In the genomic region with DNA sequence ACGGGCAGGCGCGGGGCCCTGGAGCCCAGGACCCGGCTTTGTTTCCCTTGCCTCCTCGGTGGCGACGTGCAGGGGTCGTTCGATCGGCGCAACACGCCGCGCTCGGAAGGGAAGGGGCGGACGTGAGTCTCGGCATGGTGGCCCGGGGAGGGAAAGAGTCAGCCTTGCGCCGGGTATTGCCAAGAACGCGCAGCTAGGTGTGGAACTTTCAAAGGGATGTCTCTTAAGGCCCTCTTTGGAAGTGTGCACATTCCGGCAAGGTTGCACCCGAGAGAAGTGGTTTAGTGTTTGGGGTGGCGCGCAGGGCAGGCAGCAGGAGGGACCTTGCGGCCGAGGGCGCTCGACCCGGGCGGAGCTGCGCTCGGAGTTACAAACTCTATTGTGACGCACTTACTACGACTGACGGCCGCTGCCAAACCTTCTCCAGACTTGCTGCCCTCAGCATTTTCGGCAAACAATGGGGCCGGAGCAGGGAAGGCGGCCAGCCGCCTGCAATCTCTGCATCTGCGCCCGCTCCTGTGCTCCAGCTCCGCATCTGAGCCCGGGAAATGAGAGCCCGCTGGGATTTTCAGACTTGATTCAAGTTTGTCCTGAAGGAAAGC, we compare ENCODE assay signal across 8 mouse cellular contexts. TPM values are rescaled to one million over a fixed set of nuclear protein-coding genes. Genes with fewer than 3 reads are reported as not detected.
A peak's percentile ranks its signal among the peaks of the same experiment; 100 is the strongest.
DNase-seq lines count a peak whose midpoint lies in the region; ATAC-seq and TF ChIP-seq lines count a peak whose summit lies in the region.

No protein-coding gene starts in this region.

- TF ChIP-seq CTCF in ES-Bruce4 (IDR thresholded peaks at IDR 0.05; ENCODE audit: low read depth, low read length), result no peak

- WGBS in heart, embryonic 15.5 days, result under 1% methylated on average over 48 of the region's 48 CpGs
- under 1% methylated on average over 48 of the region's 48 CpGs for WGBS in liver, embryonic 16.5 days (ENCODE audit: insufficient replicate concordance)
- WGBS in neural tube, embryonic 11.5 days, result under 1% methylated on average over 48 of the region's 48 CpGs

- peak; percentile 36 for ATAC-seq in heart, embryonic 15.5 days (replicated peaks; ENCODE audit: insufficient number of reproducible peaks, insufficient read depth, low FRiP score, low read depth)
- ATAC-seq in liver, embryonic 16.5 days (ENCODE audit: low read depth), result peak; percentile 10; the same call in 1 of the 2 replicates
- peak; percentile 27 for ATAC-seq in neural tube, embryonic 11.5 days (ENCODE audit: insufficient read depth, low FRiP score, low TSS enrichment)

- H3K27me3 ChIP-seq in ES-Bruce4 (ENCODE audit: control insufficient read depth, insufficient read depth, low read length, poor library complexity, severe bottlenecking), result no peaks in the 10 kb centered on the region
- peaks cover 18% of the 10 kb centered on the region; the same call in 1 of the 2 replicates for H3K27me3 ChIP-seq in heart, embryonic 15.5 days
- H3K27me3 ChIP-seq in liver, embryonic 16.5 days (ENCODE audit: control insufficient read depth, insufficient read depth, low read depth, low read length), result peaks cover 34% of the 10 kb centered on the region
- H3K27me3 ChIP-seq in neural tube, embryonic 11.5 days (ENCODE audit: control insufficient read depth, insufficient read depth, low read length), result peaks cover 23% of the 10 kb centered on the region

- peaks cover 30% of the 10 kb centered on the region for H3K36me3 ChIP-seq in ES-Bruce4 (ENCODE audit: control insufficient read depth, insufficient read depth, low read length, poor library complexity, severe bottlenecking)
- peaks cover 23% of the 10 kb centered on the region for H3K36me3 ChIP-seq in heart, embryonic 15.5 days
- H3K36me3 ChIP-seq in liver, embryonic 16.5 days (ENCODE audit: control insufficient read depth, insufficient read depth), result peaks cover 10% of the 10 kb centered on the region
- peaks cover 5% of the 10 kb centered on the region for H3K36me3 ChIP-seq in neural tube, embryonic 11.5 days (ENCODE audit: control insufficient read depth, insufficient read depth, low read length)

- peak; percentile 64 for DNase-seq in fibroblast of lung, adult 2 months (ENCODE audit: low read depth)
- DNase-seq in kidney, postnatal 10 days, result peak; percentile 88
- DNase-seq in neural tube, embryonic 11.5 days (ENCODE audit: low spot score), result peak; percentile 84
- peak; percentile 78 for DNase-seq in testis, postnatal 14 days (ENCODE audit: low spot score)

- H3K27ac ChIP-seq in ES-Bruce4 (ENCODE audit: insufficient read depth, low read length), result peak overlapping the region; percentile 20
- peak overlapping the region; percentile 53 for H3K27ac ChIP-seq in brown adipose tissue, adult 24 weeks (replicated peaks; ENCODE audit: low read depth, low read length)
- peak overlapping the region; percentile 92 for H3K27ac ChIP-seq in heart, embryonic 15.5 days
- H3K27ac ChIP-seq in liver, embryonic 16.5 days (ENCODE audit: low read length), result peak overlapping the region; percentile 74
- peak overlapping the region; percentile 85 for H3K27ac ChIP-seq in neural tube, embryonic 11.5 days (ENCODE audit: low read depth, low read length)

- H3K4me3 ChIP-seq in ES-Bruce4 (ENCODE audit: low read depth, low read length), result peak overlapping the region; percentile 68
- H3K4me3 ChIP-seq in brown adipose tissue, adult 24 weeks (ENCODE audit: insufficient read depth, low read depth, low read length), result peak overlapping the region; percentile 81
- H3K4me3 ChIP-seq in heart, embryonic 15.5 days, result peak overlapping the region; percentile 61
- H3K4me3 ChIP-seq in liver, embryonic 16.5 days (ENCODE audit: low read depth, low read length), result peak overlapping the region; percentile 88
- peak overlapping the region; percentile 71 for H3K4me3 ChIP-seq in neural tube, embryonic 11.5 days (ENCODE audit: low read depth, low read length)

- peak overlapping the region; percentile 92 for H3K4me2 ChIP-seq in heart, embryonic 15.5 days
- H3K4me2 ChIP-seq in liver, embryonic 16.5 days (ENCODE audit: low read depth, low read length), result peak overlapping the region; percentile 92
- H3K4me2 ChIP-seq in neural tube, embryonic 11.5 days (ENCODE audit: low read depth), result peak overlapping the region; percentile 99

- peak overlapping the region; percentile 67 for H3K9ac ChIP-seq in ES-Bruce4 (ENCODE audit: low read depth, poor library complexity, severe bottlenecking)
- H3K9ac ChIP-seq in heart, embryonic 15.5 days, result peak overlapping the region; percentile 73
- peak overlapping the region; percentile 71 for H3K9ac ChIP-seq in liver, embryonic 16.5 days (ENCODE audit: low read depth, low read length)
- peak overlapping the region; percentile 85 for H3K9ac ChIP-seq in neural tube, embryonic 11.5 days (ENCODE audit: low read length)

- no peak for TF ChIP-seq EP300 in ES-Bruce4 (IDR thresholded peaks at IDR 0.05; ENCODE audit: insufficient read depth, low read depth, low read length)

- no peaks in the 10 kb centered on the region for H3K9me3 ChIP-seq in ES-Bruce4 (replicated peaks; ENCODE audit: control insufficient read depth, insufficient read depth, low read length, poor library complexity, severe bottlenecking)
- H3K9me3 ChIP-seq in heart, embryonic 15.5 days (replicated peaks), result no peaks in the 10 kb centered on the region
- H3K9me3 ChIP-seq in liver, embryonic 16.5 days (replicated peaks; ENCODE audit: control insufficient read depth, low read length), result no peaks in the 10 kb centered on the region
- no peaks in the 10 kb centered on the region for H3K9me3 ChIP-seq in neural tube, embryonic 11.5 days (ENCODE audit: control insufficient read depth, low read length)

- no peak for TF ChIP-seq POLR2A in ES-Bruce4 (IDR thresholded peaks at IDR 0.05; ENCODE audit: insufficient read depth, low read length)

- peaks cover 5% of the 10 kb centered on the region for H3K4me1 ChIP-seq in ES-Bruce4 (ENCODE audit: control insufficient read depth, insufficient read depth, low read length)
- peaks cover 9% of the 10 kb centered on the region; the same call in 1 of the 2 replicates for H3K4me1 ChIP-seq in brown adipose tissue, adult 24 weeks (ENCODE audit: control insufficient read depth, insufficient read depth, insufficient read length, low read length)
- H3K4me1 ChIP-seq in heart, embryonic 15.5 days (replicated peaks), result peaks cover 44% of the 10 kb centered on the region
- peaks cover 27% of the 10 kb centered on the region for H3K4me1 ChIP-seq in liver, embryonic 16.5 days (ENCODE audit: control insufficient read depth, low read depth, low read length)
- peaks cover 23% of the 10 kb centered on the region; the same call in 1 of the 2 replicates for H3K4me1 ChIP-seq in neural tube, embryonic 11.5 days (ENCODE audit: control insufficient read depth, insufficient read depth, low read length)

RNA-seq across cellular contexts. Expression of gene Bcl2l11, which starts 2.0 kb away (rescaled TPM):
- 75.5 and 76.1 TPM in 2 replicates for polyA plus RNA-seq in ES-Bruce4 (2011; ENCODE audit: insufficient read depth, insufficient read length, low read depth, missing spikeins)
- polyA plus RNA-seq in brown adipose tissue, adult 24 weeks (2012; ENCODE audit: insufficient read depth, insufficient read length, missing spikeins), result 1.1 and 2.9 TPM in 2 replicates
- 21.0 and 21.4 TPM in 2 replicates for polyA plus RNA-seq in heart, embryonic 15.5 days (2015; fragmentation: Nextera tagmentation; extraction: Ambion mirVana)
- 5.5 and 6.0 TPM in 2 replicates for polyA plus RNA-seq in liver, embryonic 16.5 days (2015; fragmentation: Nextera tagmentation; extraction: Ambion mirVana)
- 17.3 and 19.5 TPM in 2 replicates for polyA plus RNA-seq in neural tube, embryonic 11.5 days (2014; fragmentation: Nextera tagmentation; extraction: Ambion mirVana)

Comparison
In these comparisons a context has a peak if more than half of its experiments do, and no peak if none do; other contexts are left out.
1. Peak in every context shown above with its lines: DNase-seq, ATAC-seq, H3K4me3 ChIP-seq and H3K27ac ChIP-seq.
2. H3K27ac ChIP-seq: peak in every context shown above with its lines; median percentile 92 in heart, embryonic 15.5 days; 85 in neural tube, embryonic 11.5 days; 74 in liver, embryonic 16.5 days; 53 in brown adipose tissue, adult 24 weeks; 20 in ES-Bruce4.